Mouse (Mus musculus) cerebellum, postnatal 25 days (tissue): Measurements from ENCODE around the gene Lypd5.
A peak's percentile ranks its signal among the peaks of the same experiment; 100 is the strongest.
"Not testable (repeated sequence)": the region's sequence is repeated elsewhere in the genome, so short reads cannot be mapped to it uniquely, and the experiment has no call there.

Source experiments
- DNase-seq, 2 experiments: peaks; one replicate each; pipeline ENCODE4 v3.0.0; 2021; ENCODE audit warnings: mixed read lengths in 2 of 2

Gene Lypd5

GRCm38 (mm10) chr7:24384070-24384469 lies 35.1 kb downstream of the Lypd5 start:
- DNase-seq, result no peak

GRCm38 (mm10) chr7:24384827-24385226 lies 35.8 kb downstream of the Lypd5 start:
- peak; percentile 87 to 89 for DNase-seq

DNA sequence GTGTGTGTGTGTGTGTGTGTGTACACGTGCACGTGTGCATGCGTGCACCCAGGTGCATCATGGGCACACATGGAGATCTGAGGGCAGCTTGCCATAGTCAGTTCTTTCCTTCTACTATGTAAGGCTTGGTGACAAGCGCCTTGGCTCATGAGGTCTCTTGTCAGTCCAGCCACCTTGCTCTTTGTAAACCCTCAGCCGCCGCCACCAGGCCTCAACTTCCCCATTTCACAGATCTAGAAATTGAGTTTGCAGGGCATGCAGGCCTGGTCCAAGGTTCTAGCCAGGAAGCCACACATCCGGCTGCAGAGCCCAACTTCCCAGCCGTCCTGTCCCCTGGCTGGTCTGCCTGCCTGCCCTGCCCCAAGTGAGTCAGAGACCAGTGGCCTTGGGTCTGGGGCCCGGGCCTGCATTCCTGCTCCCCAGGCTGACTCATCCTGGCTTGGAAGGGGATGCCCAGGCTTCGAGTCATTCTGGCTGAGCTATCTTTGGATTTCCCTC lies 38.1 kb downstream of the Lypd5 start:
- DNase-seq, result no peak

DNA sequence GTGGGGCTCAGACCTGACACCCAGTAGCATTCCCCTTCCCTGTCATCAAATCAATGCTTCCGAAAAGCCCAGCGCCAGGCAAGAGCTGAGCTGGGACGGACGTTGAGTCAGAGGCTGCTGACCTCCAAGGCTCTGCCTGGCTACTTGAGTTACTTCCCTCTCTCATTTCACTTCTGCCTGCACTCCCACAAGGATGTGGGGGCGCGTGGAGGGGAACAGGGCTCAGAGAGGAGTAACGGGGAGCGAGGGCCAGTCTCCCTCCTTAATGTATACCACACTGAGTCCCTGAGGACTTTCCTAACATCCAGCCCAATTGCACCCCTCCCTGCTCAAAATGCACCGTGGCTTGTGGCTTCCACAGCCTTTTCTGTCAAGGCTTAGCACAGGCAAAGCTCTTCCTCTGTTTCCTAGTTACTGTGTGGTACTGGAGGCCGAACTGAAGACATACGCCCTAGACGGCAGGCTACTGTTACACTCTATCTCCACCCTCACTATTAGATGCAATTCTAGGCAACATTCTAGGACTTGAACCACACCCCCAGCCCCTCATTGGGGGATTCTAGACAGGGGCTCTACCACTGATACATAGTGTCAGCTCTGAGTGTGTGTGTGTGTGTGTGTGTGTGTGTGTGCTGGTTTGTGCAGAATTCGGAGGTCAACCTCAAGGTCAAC lies 40.7 kb downstream of the Lypd5 start:
- no peak for DNase-seq

DNA sequence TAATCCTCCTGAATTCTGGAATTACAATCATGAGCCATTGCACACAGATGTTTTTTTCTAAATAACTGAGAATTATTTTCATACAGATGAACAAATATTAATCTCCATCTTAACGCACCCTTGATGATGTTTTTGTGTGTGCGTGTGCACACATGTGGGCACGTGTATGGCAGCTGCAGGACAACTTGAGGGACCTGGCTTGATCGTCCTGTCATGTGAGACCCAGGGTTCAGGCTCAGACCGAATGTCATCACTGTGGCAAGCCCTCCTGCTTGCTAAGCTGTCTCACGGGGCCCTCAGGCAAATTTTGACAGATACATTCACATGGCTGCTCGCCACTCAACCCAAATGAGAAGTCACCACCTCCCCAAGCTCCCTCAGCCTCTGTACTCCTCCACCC lies 41.5 kb downstream of the Lypd5 start:
- DNase-seq, result no peak

DNA sequence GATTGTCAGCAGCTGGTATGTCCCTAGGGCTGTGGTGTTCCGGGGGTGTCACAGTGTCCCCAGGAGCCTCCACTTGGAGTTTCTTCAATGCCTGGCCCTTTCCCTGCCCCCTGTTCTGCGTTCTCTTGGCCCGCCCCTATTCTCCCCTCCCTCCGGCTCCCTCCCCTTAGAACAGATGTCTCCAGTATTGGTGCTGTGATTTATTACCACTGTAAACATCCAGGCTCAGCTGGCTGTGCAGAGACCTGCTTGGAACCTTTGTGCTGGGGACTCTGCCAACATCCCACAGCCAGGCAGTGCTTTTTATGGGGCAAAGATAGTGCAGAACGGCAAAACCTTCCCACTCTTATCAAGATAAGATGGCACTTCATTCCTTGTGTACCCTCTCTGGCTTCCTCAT lies 42.1 kb downstream of the Lypd5 start:
- no peak for DNase-seq

GRCm38 (mm10) chr7:24391687-24392086 lies 42.7 kb downstream of the Lypd5 start:
- DNase-seq, result no peak

DNA sequence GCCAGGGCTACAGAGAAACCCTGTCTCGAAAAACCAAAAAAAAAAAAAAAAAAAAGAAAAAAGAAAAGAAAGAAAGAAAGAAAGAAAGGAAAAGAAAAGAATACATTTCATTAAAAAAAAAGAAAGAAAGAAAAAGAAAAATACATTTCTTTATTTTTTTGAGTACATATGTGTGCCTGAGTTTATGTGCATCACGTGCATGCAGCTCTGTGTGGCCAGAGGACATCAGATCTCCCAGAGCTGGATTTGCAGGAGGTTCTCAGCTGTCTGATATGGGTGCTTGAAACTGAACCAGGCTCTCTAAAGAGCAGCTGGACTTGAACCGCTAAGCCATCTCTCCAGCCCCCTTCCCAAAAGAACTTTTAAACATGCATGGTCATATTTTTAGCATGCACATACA lies 45.1 kb downstream of the Lypd5 start:
- DNase-seq, result no peak

GRCm38 (mm10) chr7:24394475-24395161 lies 45.6 kb downstream of the Lypd5 start:
- no peak for DNase-seq

DNA sequence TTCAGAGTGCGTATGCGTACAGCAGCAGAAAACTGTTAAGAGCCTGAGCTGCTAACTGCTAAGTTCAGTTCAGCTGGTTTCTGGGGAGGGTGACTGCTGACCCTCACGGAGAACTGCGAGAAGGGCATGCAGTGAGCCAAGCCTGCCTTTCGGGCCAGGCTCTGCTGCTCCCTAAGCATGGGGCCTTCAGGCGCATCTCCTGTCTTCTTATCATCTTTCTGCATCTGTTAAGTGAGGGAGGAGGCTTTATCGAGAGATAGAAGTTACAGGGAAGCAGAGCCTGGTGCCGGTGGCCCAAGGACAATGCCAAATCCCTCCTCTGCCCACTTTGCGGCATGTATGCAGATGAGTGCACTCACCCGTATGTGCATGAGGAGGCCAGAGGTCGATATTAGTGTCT lies 47.8 kb downstream of the Lypd5 start:
- no peak for DNase-seq

DNA sequence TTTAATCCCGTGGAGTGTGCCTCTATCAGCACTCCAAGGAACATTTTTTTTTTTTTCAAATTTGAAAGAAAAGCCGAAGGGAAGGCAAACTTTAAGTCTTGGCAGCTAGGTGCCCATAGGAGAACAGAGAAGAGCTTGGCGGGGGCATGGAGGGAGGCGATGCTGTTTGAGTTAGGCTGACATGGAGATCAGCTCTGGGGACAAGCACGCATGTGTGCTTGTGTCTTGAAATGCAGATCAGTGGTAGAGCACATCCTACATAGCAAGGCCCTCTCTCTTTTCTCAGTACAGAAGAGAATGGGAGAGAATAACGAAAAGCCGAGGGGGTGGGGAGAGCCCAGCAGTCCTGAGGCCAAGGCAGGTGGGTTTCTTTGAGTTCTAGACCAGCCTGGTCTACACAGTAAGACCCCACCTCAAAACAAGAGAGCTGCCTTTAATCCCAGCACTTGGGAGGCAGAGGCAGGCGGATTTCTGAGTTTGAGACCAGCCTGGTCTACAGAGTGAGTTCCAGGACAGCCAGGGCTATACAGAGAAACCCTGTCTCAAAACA lies 49.4 kb downstream of the Lypd5 start:
- no peak for DNase-seq

DNA sequence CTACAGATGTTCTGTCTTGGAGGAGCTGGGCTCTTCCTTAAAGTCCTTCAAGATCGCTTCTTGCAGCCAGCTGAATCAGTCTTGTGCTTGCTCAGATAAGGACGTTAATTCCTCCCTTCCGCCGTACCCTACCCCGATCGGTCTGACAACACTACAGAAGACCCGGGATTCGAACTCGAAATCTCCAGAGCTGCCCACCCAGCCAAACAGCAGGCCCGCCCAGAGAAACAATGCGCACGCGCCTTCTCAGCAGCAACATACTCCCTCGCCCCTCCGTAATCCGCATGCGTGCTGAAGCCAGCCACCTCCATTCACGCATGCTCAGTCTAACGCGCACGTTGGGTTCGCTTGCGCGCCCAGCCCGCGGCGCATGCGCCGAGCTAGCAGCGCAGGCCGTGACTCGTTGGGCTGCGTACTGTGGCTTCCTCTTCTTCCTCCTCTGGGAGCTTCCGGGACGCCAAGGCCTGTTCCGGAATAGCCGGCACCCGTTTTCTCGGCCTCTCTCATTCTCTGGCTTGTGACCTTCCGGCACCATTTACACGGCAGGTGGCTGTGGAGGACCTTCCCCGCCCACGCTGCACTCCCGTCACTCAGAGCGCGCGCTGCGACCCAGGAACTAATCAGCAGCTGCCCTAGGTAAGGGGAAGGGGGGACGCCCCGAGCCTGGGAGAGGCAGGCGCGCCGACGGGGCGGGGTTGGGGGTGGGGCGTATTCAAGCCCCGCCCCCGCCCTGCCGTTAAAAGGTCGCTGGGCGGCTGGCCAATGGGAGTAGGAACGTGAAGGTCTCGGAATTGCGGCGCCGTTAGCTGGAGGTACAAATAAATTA lies 50.5 kb downstream of the Lypd5 start, which contains the start of gene Smg9:
Smg9 (plus strand) TSS at position 364 of the 826 bp plus-strand sequence.
- DNase-seq, result peak; percentile 96 to 98

DNA sequence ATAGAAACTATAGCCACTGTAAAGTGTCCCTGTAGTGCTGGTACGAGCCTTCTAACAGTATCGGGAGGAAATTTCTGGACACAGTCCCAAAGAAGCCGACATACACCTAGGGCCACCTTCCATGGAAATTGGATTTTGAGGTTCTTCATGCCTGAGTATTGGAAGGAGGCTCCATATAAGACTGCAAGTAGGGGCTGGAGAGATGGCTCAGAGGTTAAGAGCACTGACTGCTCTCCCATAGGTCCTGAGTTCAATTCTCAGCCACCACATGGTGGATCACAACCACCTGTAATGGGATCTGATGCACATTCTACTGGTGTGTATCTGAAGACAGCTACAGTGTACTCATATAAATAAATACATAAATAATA lies 51.1 kb downstream of the Lypd5 start:
- DNase-seq, result no peak

DNA sequence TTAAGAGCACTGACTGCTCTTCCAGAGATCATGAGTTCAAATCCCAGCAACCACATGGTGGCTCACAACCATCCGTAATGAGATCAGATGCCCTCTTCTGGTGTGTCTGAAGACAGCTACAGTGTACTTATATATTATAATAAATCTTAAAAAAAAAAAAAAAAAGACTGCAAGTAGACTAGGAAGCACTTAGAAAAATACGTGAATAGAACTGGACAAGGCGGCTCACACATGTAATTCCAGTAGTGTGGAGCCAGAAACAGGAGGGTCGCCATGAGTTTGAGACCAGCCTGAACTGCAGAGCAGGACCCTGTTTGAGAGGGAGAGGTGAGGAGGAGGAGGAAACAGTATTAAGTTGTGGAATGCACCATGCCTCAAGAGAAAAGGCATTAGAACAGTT lies 51.5 kb downstream of the Lypd5 start:
- DNase-seq, result not testable (repeated sequence)

DNA sequence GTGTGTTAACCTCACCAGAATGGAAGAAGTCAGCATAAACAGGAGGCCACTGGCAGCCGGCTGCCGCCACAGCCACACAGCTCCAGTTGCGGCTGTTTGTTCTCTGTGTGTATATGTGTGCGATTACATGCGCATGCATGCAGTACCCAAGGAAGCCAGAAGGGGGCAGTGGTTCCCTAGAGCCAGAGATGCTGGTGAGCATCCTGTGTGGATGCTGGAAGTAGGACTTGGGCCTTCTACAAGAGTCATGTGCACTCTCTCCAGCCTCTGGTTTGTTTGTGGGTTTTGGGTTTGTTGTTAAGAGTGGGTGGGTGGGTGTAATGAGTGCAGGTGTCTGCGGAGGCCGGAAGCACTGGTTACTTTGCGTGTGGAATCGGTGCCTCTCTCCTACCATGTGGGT lies 53.9 kb downstream of the Lypd5 start:
- DNase-seq, result no peak
